Comparison of ENCODE assay signal across 8 mouse cellular contexts in genomic region chr4:109504885-109505284, GRCm38 (mm10). TPM values are rescaled to one million over a fixed set of nuclear protein-coding genes. Genes with fewer than 3 reads are reported as not detected.
DNase-seq lines count a peak whose midpoint lies in the region; ATAC-seq and TF ChIP-seq lines count a peak whose summit lies in the region.

No protein-coding gene starts in this region.

- intact Hi-C loops in heart, postnatal 25 days (cut with DNase I) = loop anchor here (2.0 to 5.0 kb wide), 2 partner anchors 66 to 202 kb away; no protein-coding TSS in a partner anchor

- H3K9ac ChIP-seq in intestine, postnatal 0 days (ENCODE audit: low read depth, low read length) = no peak overlapping the region
- H3K9ac ChIP-seq in intestine, embryonic 15.5 days = no peak overlapping the region

- no peaks in the 10 kb centered on the region for H3K9me3 ChIP-seq in intestine, postnatal 0 days (ENCODE audit: control insufficient read depth)
- H3K9me3 ChIP-seq in intestine, embryonic 15.5 days = no peaks in the 10 kb centered on the region
- no peaks in the 10 kb centered on the region for H3K9me3 ChIP-seq in megakaryocyte, embryonic 14.5 days

- H3K36me3 ChIP-seq in intestine, postnatal 0 days (ENCODE audit: control insufficient read depth, insufficient read depth) = no peaks in the 10 kb centered on the region
- H3K36me3 ChIP-seq in intestine, embryonic 15.5 days = no peaks in the 10 kb centered on the region
- H3K36me3 ChIP-seq in megakaryocyte, embryonic 14.5 days (replicated peaks; ENCODE audit: low read length) = no peaks in the 10 kb centered on the region

- 2% methylated on average over 5 of the region's 5 CpGs for WGBS in intestine, postnatal 0 days
- WGBS in intestine, embryonic 15.5 days = 8% methylated on average over 5 of the region's 5 CpGs

- H3K27ac ChIP-seq in intestine, postnatal 0 days (ENCODE audit: low read depth, low read length) = no peak overlapping the region
- H3K27ac ChIP-seq in intestine, embryonic 15.5 days = no peak overlapping the region

- no peaks in the 10 kb centered on the region for H3K27me3 ChIP-seq in intestine, postnatal 0 days (replicated peaks; ENCODE audit: control insufficient read depth, insufficient read depth, low read length)
- H3K27me3 ChIP-seq in intestine, embryonic 15.5 days (replicated peaks) = no peaks in the 10 kb centered on the region
- H3K27me3 ChIP-seq in megakaryocyte, embryonic 14.5 days (replicated peaks) = peaks cover 5% of the 10 kb centered on the region

- H3K4me3 ChIP-seq in intestine, postnatal 0 days (ENCODE audit: low read depth, low read length) = no peak overlapping the region
- H3K4me3 ChIP-seq in intestine, embryonic 15.5 days (replicated peaks) = no peak overlapping the region
- peak overlapping the region; percentile 77 for H3K4me3 ChIP-seq in megakaryocyte, embryonic 14.5 days (replicated peaks)

- DNase-seq in WW6 (ENCODE audit: low read depth, low spot score) = peak; percentile 26
- DNase-seq in embryo, embryonic 11 days = peak; percentile 79
- peak; percentile 13 for DNase-seq in heart, postnatal 25 days (ENCODE audit: low spot score)
- DNase-seq in left cerebral cortex, adult 18-20 months (ENCODE audit: low spot score in 2 of 2) = peak; percentile 44 to 45
- DNase-seq in spleen, postnatal 4 days (ENCODE audit: low spot score in 2 of 2) = peak; percentile 55 to 68

- no peak overlapping the region for H3K4me2 ChIP-seq in intestine, postnatal 0 days (replicated peaks; ENCODE audit: low read depth)
- H3K4me2 ChIP-seq in intestine, embryonic 15.5 days (replicated peaks) = no peak overlapping the region

- H3K4me1 ChIP-seq in intestine, postnatal 0 days (replicated peaks; ENCODE audit: control insufficient read depth, insufficient read depth, low read length) = no peaks in the 10 kb centered on the region
- no peaks in the 10 kb centered on the region for H3K4me1 ChIP-seq in intestine, embryonic 15.5 days (replicated peaks)
- H3K4me1 ChIP-seq in megakaryocyte, embryonic 14.5 days = peaks cover 13% of the 10 kb centered on the region

- peak; percentile 86 for TF ChIP-seq CTCF in intestine, postnatal 0 days (IDR thresholded peaks at IDR 0.05; ENCODE audit: low read depth)

- no peak for ATAC-seq in intestine, postnatal 0 days
- ATAC-seq in intestine, embryonic 15.5 days = no peak

RNA-seq across cellular contexts. Expression of gene Rnf11, which starts 20.4 kb away (rescaled TPM):
- 36.0 and 39.2 TPM in 2 replicates for polyA plus RNA-seq in intestine, postnatal 0 days (2015; fragmentation: Nextera tagmentation; extraction: Ambion mirVana)
- polyA plus RNA-seq in intestine, embryonic 15.5 days (2015; fragmentation: Nextera tagmentation; extraction: Ambion mirVana) = 30.5 and 32.0 TPM in 2 replicates
- total RNA-seq in heart, postnatal 25 days (2021) = 100 to 1,000 TPM; 104 to 106 TPM
- total RNA-seq in left cerebral cortex, adult 18-20 months (2021) = 100 to 1,000 TPM; 222 to 227 TPM
- 38.6 and 84.7 TPM in 2 replicates for polyA plus RNA-seq in megakaryocyte, embryonic 14.5 days (2012; ENCODE audit: insufficient read depth, low replicate concordance)

RNA-seq across cellular contexts. Expression of gene 4930522H14Rik, which starts 26.2 kb away (rescaled TPM):
- not detected in 2 replicates for polyA plus RNA-seq in intestine, postnatal 0 days (2015; fragmentation: Nextera tagmentation; extraction: Ambion mirVana)
- polyA plus RNA-seq in intestine, embryonic 15.5 days (2015; fragmentation: Nextera tagmentation; extraction: Ambion mirVana) = not detected in 2 replicates
- total RNA-seq in heart, postnatal 25 days (2021) = not detected
- not detected for total RNA-seq in left cerebral cortex, adult 18-20 months (2021)
- polyA plus RNA-seq in megakaryocyte, embryonic 14.5 days (2012; ENCODE audit: insufficient read depth, low replicate concordance) = not detected in 2 replicates

Comparison
In these comparisons a context has a peak if more than half of its experiments do, and no peak if none do; other contexts are left out.
1. DNase-seq: peak in every context shown above with its lines; median percentile 79 in embryo, embryonic 11 days; 62 in spleen, postnatal 4 days; 44 in left cerebral cortex, adult 18-20 months; 26 in WW6; 13 in heart, postnatal 25 days.